Mouse (Mus musculus) adrenal gland (tissue): Measurements from ENCODE around the gene Fermt2.

Experiments used
- intact Hi-C: fragments of 180-260 bp; cut with DNase I; formaldehyde crosslinking; loops from one replicate; pipeline ENCODE4 v1.15.1; 2025
- long read RNA-seq, 2 experiments: library from polyadenylated mRNA; unstranded; transcript quantifications; one replicate each; pipeline ENCODE4 v2.0.0; 2020; ENCODE audit warnings: borderline replicate concordance in 1 of 2; ENCODE audit not compliant: insufficient replicate concordance in 1 of 2

Gene Fermt2
- long read RNA-seq, experiment 1, partial matches to known transcripts = 29 of 33 reads
- long read RNA-seq, experiment 1, other reads (novel, unspliced or antisense) = 1 of 33 reads
- long read RNA-seq, experiment 2, partial matches to known transcripts = 62 of 66 reads
- long read RNA-seq, experiment 2, other reads (novel, unspliced or antisense) = 3 of 66 reads

- intact Hi-C loops = loop anchor here (5.0 kb wide), 2 partner anchors 52 to 67 kb away; no protein-coding TSS in a partner anchor
Observed at GRCm38 (mm10) chr14:45529411-45530363, at the start of gene Fermt2. Fermt2 (minus strand) TSS chr14:45530118.

- intact Hi-C loops = loop anchor here (5.0 kb wide), 1 partner anchor 126 kb away; no protein-coding TSS in a partner anchor
Observed at GRCm38 (mm10) chr14:45566066-45566937, 36.4 kb upstream of the Fermt2 start.

GRCm38 (mm10) chr14:45565216-45566065 is 35.5 kb upstream of the Fermt2 start:
- intact Hi-C loops = loop anchor here (5.0 kb wide), 1 partner anchor 127 kb away; no protein-coding TSS in a partner anchor

- intact Hi-C loops = no loop called here
Observed at GRCm38 (mm10) chr14:45563577-45563976, 33.7 kb upstream of the Fermt2 start.

- intact Hi-C loops = no loop called here
Observed at GRCm38 (mm10) chr14:45561681-45562080, 31.8 kb upstream of the Fermt2 start.

- intact Hi-C loops = no loop called here
Observed at GRCm38 (mm10) chr14:45559018-45559417, 29.1 kb upstream of the Fermt2 start.

- intact Hi-C loops = no loop called here
Observed at GRCm38 (mm10) chr14:45554336-45554735, 24.4 kb upstream of the Fermt2 start.

GRCm38 (mm10) chr14:45553854-45554253 is 23.9 kb upstream of the Fermt2 start:
- intact Hi-C loops = no loop called here

GRCm38 (mm10) chr14:45552431-45552830 is 22.5 kb upstream of the Fermt2 start:
- intact Hi-C loops = no loop called here

- intact Hi-C loops = no loop called here
Observed at GRCm38 (mm10) chr14:45551121-45551768, 21.3 kb upstream of the Fermt2 start.

- intact Hi-C loops = no loop called here
Observed at GRCm38 (mm10) chr14:45550010-45550647, 20.2 kb upstream of the Fermt2 start.

GRCm38 (mm10) chr14:45548118-45548517 is 18.2 kb upstream of the Fermt2 start:
- intact Hi-C loops = no loop called here

- intact Hi-C loops = no loop called here
Observed at GRCm38 (mm10) chr14:45544905-45545304, 15.0 kb upstream of the Fermt2 start.

- intact Hi-C loops = no loop called here
Observed at GRCm38 (mm10) chr14:45544026-45544425, 14.1 kb upstream of the Fermt2 start.

GRCm38 (mm10) chr14:45539659-45540468 is 9.9 kb upstream of the Fermt2 start:
- intact Hi-C loops = loop anchor here (2.0 kb wide), 1 partner anchor 117 kb away; no protein-coding TSS in a partner anchor

GRCm38 (mm10) chr14:45530364-45531345 is 737 bp upstream of the Fermt2 start:
- intact Hi-C loops = loop anchor here (5.0 kb wide), 1 partner anchor 68 kb away; no protein-coding TSS in a partner anchor

- intact Hi-C loops = loop anchor here (5.0 kb wide), 1 partner anchor 52 kb away; no protein-coding TSS in a partner anchor
Observed at GRCm38 (mm10) chr14:45528861-45529260, 1.1 kb downstream of the Fermt2 start.
